Mouse (Mus musculus): Measurements from ENCODE around the gene Rtn4r. TPM values are rescaled to one million over a fixed set of nuclear protein-coding genes. Genes with fewer than 3 reads are reported as not detected.

Gene Rtn4r
- total and polyA plus RNA-seq, 3 experiments, result 0.04 TPM; not detected in 2

- Histone ChIP-seq H3K27ac (ENCODE audit: control insufficient read depth, low read depth, low read length) (peak overlapping the region; percentile 28; the same call in 1 of the 2 replicates), H3K9me3 (replicated peaks; ENCODE audit: insufficient read depth, low read length) (no peaks in the 10 kb centered on the region), H3K79me2 (ENCODE audit: control insufficient read depth, insufficient read depth, low read length, poor library complexity) (no peaks in the 10 kb centered on the region), H3K4me1 (ENCODE audit: control insufficient read depth in 1 of 2, insufficient read depth in 2 of 2, low read length in 2 of 2) (peaks cover 22 to 59% of the 10 kb centered on the region in 2 experiments), H3K9ac (ENCODE audit: control insufficient read depth, low read depth, low read length, poor library complexity, severe bottlenecking) (no peak overlapping the region), H3K27me3 (ENCODE audit: control insufficient read depth in 1 of 2, insufficient read depth in 2 of 2, low read length in 2 of 2) (no peaks in the 10 kb centered on the region), H3K36me3 (ENCODE audit: control insufficient read depth in 1 of 2, insufficient read depth in 2 of 2, low read length in 2 of 2) (peaks cover 0 to 51% of the 10 kb centered on the region in 2 experiments; a peak in 2 of 4 replicates), H3K4me3 (ENCODE audit: control insufficient read depth in 1 of 2, insufficient read depth in 1 of 2, low read depth in 2 of 2, low read length in 2 of 2) (no peak overlapping the region)
- DNase-seq (ENCODE audit: low read depth, low spot score), result peak; percentile 56
- TF ChIP-seq RAD21 (IDR thresholded peaks at IDR 0.05; ENCODE audit: low read depth, low read length), result no peak
- TF ChIP-seq MAFK (IDR thresholded peaks at IDR 0.05; ENCODE audit: borderline replicate concordance, low read depth, low read length), result no peak
- TF ChIP-seq CTCF (IDR thresholded peaks at IDR 0.05 in 2 of 3, conservative IDR thresholded peaks at IDR 0.05 in 1 of 3; ENCODE audit: control insufficient read depth in 1 of 3, insufficient read depth in 1 of 3, low read depth in 2 of 3, low read length in 3 of 3, poor library complexity in 1 of 3, severe bottlenecking in 1 of 3), result no peak
- TF ChIP-seq BHLHE40 (IDR thresholded peaks at IDR 0.05; ENCODE audit: borderline replicate concordance, low read depth, low read length), result no peak
- no peak for TF ChIP-seq MEF2A (IDR thresholded peaks at IDR 0.05; ENCODE audit: extremely low read depth, insufficient replicate concordance, low read depth, low read length, poor library complexity, severe bottlenecking)
- TF ChIP-seq TAL1 (IDR thresholded peaks at IDR 0.05; ENCODE audit: low read length), result no peak
- no peak for TF ChIP-seq ELF1 (IDR thresholded peaks at IDR 0.05; ENCODE audit: low read depth, low read length)
- no peak for TF ChIP-seq UBTF (IDR thresholded peaks at IDR 0.05; ENCODE audit: borderline replicate concordance, insufficient read depth, low read depth, low read length)
- TF ChIP-seq GATA1 (IDR thresholded peaks at IDR 0.05; ENCODE audit: low read depth, low read length), result no peak
- no peak for TF ChIP-seq GABPA (IDR thresholded peaks at IDR 0.05; ENCODE audit: low read depth, low read length)
- TF ChIP-seq HCFC1 (IDR thresholded peaks at IDR 0.05; ENCODE audit: low read depth, low read length), result no peak
- TF ChIP-seq TCF12 (IDR thresholded peaks at IDR 0.05; ENCODE audit: low read depth, low read length), result no peak
- no peak for TF ChIP-seq POLR2A (IDR thresholded peaks at IDR 0.05; ENCODE audit: control insufficient read depth in 1 of 2, insufficient read depth in 1 of 2, low read depth in 1 of 2, low read length in 2 of 2, poor library complexity in 1 of 2)
- no peak for TF ChIP-seq USF1 (IDR thresholded peaks at IDR 0.05; ENCODE audit: low read depth, low read length)
- no peak for TF ChIP-seq TBP (IDR thresholded peaks at IDR 0.05; ENCODE audit: low read depth, low read length)
- TF ChIP-seq ZNF384 (IDR thresholded peaks at IDR 0.05; ENCODE audit: low read depth, low read length), result no peak
- TF ChIP-seq SIN3A (IDR thresholded peaks at IDR 0.05; ENCODE audit: low read length), result no peak
- no peak for TF ChIP-seq E2F4 (IDR thresholded peaks at IDR 0.05; ENCODE audit: borderline replicate concordance, low read depth, low read length)
- TF ChIP-seq NRF1 (IDR thresholded peaks at IDR 0.05; ENCODE audit: insufficient read depth, low read depth, low read length, poor library complexity, severe bottlenecking), result no peak
These were observed 33.7 kb downstream of the Rtn4r start for GRCm38 (mm10) chr16:18161190-18161589.

DNA sequence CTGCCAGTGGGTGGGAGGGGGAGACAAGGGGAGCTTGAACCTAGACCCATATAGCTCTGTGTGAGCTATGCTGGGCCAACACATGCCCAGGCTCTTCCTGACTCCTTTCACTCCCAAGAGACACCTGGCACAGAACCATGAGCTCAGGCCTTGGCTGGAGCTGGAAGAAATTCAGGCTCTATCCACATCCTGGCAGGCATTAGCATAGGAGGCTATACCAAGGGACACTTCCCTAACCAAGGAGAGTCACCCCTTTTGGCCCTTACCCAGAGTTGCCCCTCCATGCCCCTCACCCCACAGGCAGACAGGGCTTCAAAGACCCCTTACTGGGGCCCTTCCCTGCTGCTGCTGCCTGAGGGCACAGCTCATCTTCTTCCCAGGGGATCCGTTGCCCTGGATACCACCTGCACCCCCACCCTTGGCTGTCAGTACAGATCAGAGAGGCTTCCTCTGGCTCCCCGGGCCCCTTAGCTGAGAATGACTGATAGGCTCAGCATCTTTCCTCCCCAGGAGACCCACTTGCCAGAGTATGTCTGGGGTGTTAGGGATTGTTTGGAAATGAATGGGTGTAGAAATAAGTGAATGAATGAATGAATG is 37.3 kb downstream of the Rtn4r start:
- peaks cover 0 to 2% of the 10 kb centered on the region in 2 experiments; a peak in 1 of 4 replicates for H3K27me3 ChIP-seq (ENCODE audit: control insufficient read depth in 1 of 2, insufficient read depth in 2 of 2, low read length in 2 of 2)
- peaks cover 3 to 26% of the 10 kb centered on the region in 2 experiments; a peak in 3 of 4 replicates for H3K4me1 ChIP-seq (ENCODE audit: control insufficient read depth in 1 of 2, insufficient read depth in 2 of 2, low read length in 2 of 2)
- H3K79me2 ChIP-seq (ENCODE audit: control insufficient read depth, insufficient read depth, low read length, poor library complexity), result no peaks in the 10 kb centered on the region
- no peak overlapping the region for H3K27ac ChIP-seq (ENCODE audit: control insufficient read depth, low read depth, low read length)
- no peak for TF ChIP-seq GATA1 (IDR thresholded peaks at IDR 0.05; ENCODE audit: low read depth, low read length)
- TF ChIP-seq RAD21 (IDR thresholded peaks at IDR 0.05; ENCODE audit: low read depth, low read length), result no peak
- no peak for TF ChIP-seq SIN3A (IDR thresholded peaks at IDR 0.05; ENCODE audit: low read length)
- no peak overlapping the region for H3K9ac ChIP-seq (ENCODE audit: control insufficient read depth, low read depth, low read length, poor library complexity, severe bottlenecking)
- H3K9me3 ChIP-seq (replicated peaks; ENCODE audit: insufficient read depth, low read length), result no peaks in the 10 kb centered on the region
- H3K4me3 ChIP-seq (ENCODE audit: control insufficient read depth in 1 of 2, insufficient read depth in 1 of 2, low read depth in 2 of 2, low read length in 2 of 2), result no peak overlapping the region
- H3K36me3 ChIP-seq (ENCODE audit: control insufficient read depth in 1 of 2, insufficient read depth in 2 of 2, low read length in 2 of 2), result peaks cover 0 to 21% of the 10 kb centered on the region in 2 experiments; a peak in 2 of 4 replicates
- no peak for DNase-seq (ENCODE audit: low read depth, low spot score)
